Comparison of ENCODE assay signal across 11 mouse cellular contexts in genomic region chr12:25467789-25468188, GRCm38 (mm10).
DNase-seq lines count a peak whose midpoint lies in the region; ATAC-seq and TF ChIP-seq lines count a peak whose summit lies in the region.
"Had no signal": no experiment of that assay in that cellular context is flagged by ENCODE, and none has a peak within 500 bp of the region (broad histone marks: within the 10 kb centered on the region; RNA-seq: fewer than 3 reads in every experiment).

No protein-coding gene starts in this region.

- intact Hi-C loops in heart, postnatal 14 days (cut with DNase I): no loop called here

- peak; percentile 30 for DNase-seq in hindbrain, postnatal 0 days (ENCODE audit: low spot score)
- no peak for DNase-seq in hindbrain, embryonic 14.5 days (ENCODE audit: low spot score)
- peak; percentile 16 for DNase-seq in c-Kit-positive CD71-negative TER-119-negative erythroid progenitor cells, embryonic 14.5 days (ENCODE audit: low read depth)
- peak; percentile 12 to 13 for DNase-seq in heart, postnatal 14 days
- DNase-seq in right cerebral cortex, adult 2 months (ENCODE audit: low spot score in 2 of 2): peak; percentile 62 to 65
- DNase-seq in lung, postnatal 10 days: no peak
- DNase-seq in thymus, postnatal 36 days: no peak
- DNase-seq: kidney, adult 18-20 months had no signal

- H3K4me1 ChIP-seq in hindbrain, postnatal 0 days (ENCODE audit: insufficient read depth, low read length): no peaks in the 10 kb centered on the region
- H3K4me1 ChIP-seq in hindbrain, embryonic 14.5 days (replicated peaks; ENCODE audit: control insufficient read depth, insufficient read depth, low read length): no peaks in the 10 kb centered on the region
- peaks cover 3% of the 10 kb centered on the region for H3K4me1 ChIP-seq in forebrain, embryonic 16.5 days (replicated peaks; ENCODE audit: control insufficient read depth, insufficient read depth, low read length)
- H3K4me1 ChIP-seq: embryonic facial prominence, embryonic 12.5 days had no signal

- no peak for TF ChIP-seq CTCF in hindbrain, postnatal 0 days (IDR thresholded peaks at IDR 0.05; ENCODE audit: low read depth)

- H3K4me3 ChIP-seq in hindbrain, postnatal 0 days (ENCODE audit: low read length): no peak overlapping the region
- H3K4me3 ChIP-seq in hindbrain, embryonic 14.5 days (replicated peaks; ENCODE audit: low read length): no peak overlapping the region
- no peak overlapping the region for H3K4me3 ChIP-seq in forebrain, embryonic 16.5 days (replicated peaks; ENCODE audit: low read length)
- H3K4me3 ChIP-seq: embryonic facial prominence, embryonic 12.5 days had no signal

- H3K4me2 ChIP-seq in hindbrain, postnatal 0 days (ENCODE audit: low read depth, low read length): no peak overlapping the region
- no peak overlapping the region for H3K4me2 ChIP-seq in hindbrain, embryonic 14.5 days (replicated peaks)
- no peak overlapping the region for H3K4me2 ChIP-seq in forebrain, embryonic 16.5 days (ENCODE audit: low read length)
- H3K4me2 ChIP-seq: embryonic facial prominence, embryonic 12.5 days had no signal

- H3K36me3 ChIP-seq in hindbrain, postnatal 0 days (ENCODE audit: insufficient read depth, low read length): no peaks in the 10 kb centered on the region
- H3K36me3 ChIP-seq in hindbrain, embryonic 14.5 days (replicated peaks; ENCODE audit: control insufficient read depth, insufficient read depth): no peaks in the 10 kb centered on the region
- no peaks in the 10 kb centered on the region for H3K36me3 ChIP-seq in forebrain, embryonic 16.5 days (ENCODE audit: control insufficient read depth, insufficient read depth)
- H3K36me3 ChIP-seq: embryonic facial prominence, embryonic 12.5 days had no signal

- H3K9me3 ChIP-seq in hindbrain, postnatal 0 days (ENCODE audit: low read length): no peaks in the 10 kb centered on the region
- H3K9me3 ChIP-seq in hindbrain, embryonic 14.5 days (ENCODE audit: control insufficient read depth, low read length): no peaks in the 10 kb centered on the region
- H3K9me3 ChIP-seq in forebrain, embryonic 16.5 days (ENCODE audit: control insufficient read depth, low read length): no peaks in the 10 kb centered on the region
- H3K9me3 ChIP-seq: embryonic facial prominence, embryonic 12.5 days had no signal

- H3K9ac ChIP-seq in hindbrain, postnatal 0 days (replicated peaks; ENCODE audit: low read length): no peak overlapping the region
- H3K9ac ChIP-seq in hindbrain, embryonic 14.5 days: no peak overlapping the region
- H3K9ac ChIP-seq in forebrain, embryonic 16.5 days (replicated peaks; ENCODE audit: low read depth, low read length): no peak overlapping the region
- H3K9ac ChIP-seq: embryonic facial prominence, embryonic 12.5 days had no signal

- ATAC-seq in hindbrain, postnatal 0 days: no peak
- ATAC-seq in hindbrain, embryonic 14.5 days (ENCODE audit: low FRiP score): no peak
- ATAC-seq in forebrain, embryonic 16.5 days: no peak

- H3K27ac ChIP-seq in hindbrain, postnatal 0 days: no peak overlapping the region
- H3K27ac ChIP-seq in hindbrain, embryonic 14.5 days: no peak overlapping the region
- no peak overlapping the region for H3K27ac ChIP-seq in forebrain, embryonic 16.5 days (ENCODE audit: low read length)
- H3K27ac ChIP-seq: embryonic facial prominence, embryonic 12.5 days; stomach, postnatal 0 days had no signal

- H3K27me3 ChIP-seq in hindbrain, postnatal 0 days (ENCODE audit: insufficient read depth, low read length): no peaks in the 10 kb centered on the region
- no peaks in the 10 kb centered on the region for H3K27me3 ChIP-seq in hindbrain, embryonic 14.5 days (ENCODE audit: control insufficient read depth, insufficient read depth, low read length)
- no peaks in the 10 kb centered on the region for H3K27me3 ChIP-seq in forebrain, embryonic 16.5 days (replicated peaks; ENCODE audit: control insufficient read depth, insufficient read depth, low read length)
- H3K27me3 ChIP-seq: embryonic facial prominence, embryonic 12.5 days had no signal

- WGBS in hindbrain, postnatal 0 days: 61% methylated on average over 12 of the region's 12 CpGs
- WGBS in hindbrain, embryonic 14.5 days: 73% methylated on average over 12 of the region's 12 CpGs
- WGBS in forebrain, embryonic 16.5 days: 58% methylated on average over 12 of the region's 12 CpGs

Comparison
In these comparisons a context has a peak if more than half of its experiments do, and no peak if none do; other contexts are left out.
1. DNase-seq: peak in hindbrain, postnatal 0 days (single experiment), c-Kit-positive CD71-negative TER-119-negative erythroid progenitor cells, embryonic 14.5 days (single experiment), heart, postnatal 14 days (2 of 2) and right cerebral cortex, adult 2 months (2 of 2); none in hindbrain, embryonic 14.5 days (single experiment), lung, postnatal 10 days (single experiment) and thymus, postnatal 36 days (0 of 2).